Mouse (Mus musculus) neural tube, embryonic 13.5 days (tissue): Measurements from ENCODE around the gene Prkab2. TPM values are rescaled to one million over a fixed set of nuclear protein-coding genes. Genes with fewer than 3 reads are reported as not detected.

Experiments
- ATAC-seq: fragments of 200-750 bp; cut with Nextera tagmentation; 2 replicates; pipeline ENCODE4 v1.8.0; 2017; ENCODE audit warnings: low read depth, mild to moderate bottlenecking, moderate TSS enrichment, moderate library complexity
- H3K27ac ChIP-seq: fragments of 300-500 bp; sonication (generic); replicated peaks from 2 replicates; pipeline ENCODE4 v1.5.1; 2015; ENCODE audit warnings: moderate library complexity, mild to moderate bottlenecking, inconsistent platforms
- H3K27me3 ChIP-seq: fragments of 300-500 bp; sonication (generic); 2 replicates; pipeline ENCODE4 v1.6.1; 2015; ENCODE audit warnings: mild to moderate bottlenecking, inconsistent platforms
- H3K36me3 ChIP-seq: fragments of 300-500 bp; sonication (generic); 2 replicates; pipeline ENCODE4 v1.6.1; 2015; ENCODE audit warnings: mild to moderate bottlenecking, inconsistent platforms
- H3K4me1 ChIP-seq: fragments of 300-500 bp; sonication (generic); replicated peaks from 2 replicates; pipeline ENCODE4 v1.6.1; 2015; ENCODE audit warnings: inconsistent platforms
- H3K4me2 ChIP-seq: fragments of 300-500 bp; sonication (generic); 2 replicates; pipeline ENCODE4 v1.6.1; 2015; ENCODE audit warnings: inconsistent platforms, mild to moderate bottlenecking, moderate library complexity
- H3K4me3 ChIP-seq: fragments of 300-500 bp; sonication (generic); 2 replicates; pipeline ENCODE4 v1.5.1; 2015; ENCODE audit warnings: mild to moderate bottlenecking, inconsistent platforms
- H3K9ac ChIP-seq: fragments of 300-500 bp; sonication (generic); 2 replicates; pipeline ENCODE4 v1.6.1; 2015; ENCODE audit warnings: moderate library complexity, mild to moderate bottlenecking, inconsistent platforms
- H3K9me3 ChIP-seq: fragments of 300-500 bp; sonication (generic); 2 replicates; pipeline ENCODE4 v1.6.1; 2016; ENCODE audit warnings: inconsistent platforms
- WGBS: fragments of 180-500 bp; shearing (Covaris S2); methylation state at CpG from one replicate; pipeline ENCODE4 v1.1.7; 2015; 5-methylcytosine and 5-hydroxymethylcytosine counted together
- polyA plus RNA-seq: library from polyadenylated mRNA; unstranded; fragments of >200 nt; fragmentation: Nextera tagmentation; extraction: Ambion mirVana; gene quantifications from 2 replicates; pipeline ENCODE4 v1.2.1, GENCODE M21; 2015

Prkab2 gene
- polyA plus RNA-seq, 1 experiment from 2014 or later: 11.6 TPM

DNA sequence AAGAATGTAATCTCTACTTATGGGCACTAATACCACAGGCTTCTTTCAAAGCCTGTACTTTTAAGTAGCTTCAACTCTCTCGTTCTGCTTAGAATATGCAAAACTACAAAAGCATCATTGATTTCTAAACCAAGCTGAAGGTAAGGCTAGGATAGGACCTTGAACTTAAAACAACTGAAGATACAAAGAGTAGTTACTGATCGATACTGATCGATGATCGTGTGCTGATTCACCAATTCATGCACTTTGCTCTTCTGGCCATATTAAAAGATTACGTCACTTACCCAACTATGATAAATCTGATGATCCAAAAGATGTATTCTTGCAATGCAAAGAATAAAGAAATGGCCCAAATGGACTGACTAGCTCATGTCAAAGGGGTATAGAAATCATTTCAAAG lies 4.2 kb upstream of the Prkab2 start:
- 94% methylated on average over 5 of the region's 5 CpGs for WGBS
- Histone ChIP-seq H3K27ac (no peak overlapping the region), H3K4me2 (no peak overlapping the region), H3K9ac (no peak overlapping the region), H3K4me3 (no peak overlapping the region), H3K4me1 (peaks cover 6% of the 10 kb centered on the region; the same call in 1 of the 2 replicates), H3K9me3 (no peaks in the 10 kb centered on the region), H3K36me3 (no peaks in the 10 kb centered on the region), H3K27me3 (no peaks in the 10 kb centered on the region)
- ATAC-seq: no peak

DNA sequence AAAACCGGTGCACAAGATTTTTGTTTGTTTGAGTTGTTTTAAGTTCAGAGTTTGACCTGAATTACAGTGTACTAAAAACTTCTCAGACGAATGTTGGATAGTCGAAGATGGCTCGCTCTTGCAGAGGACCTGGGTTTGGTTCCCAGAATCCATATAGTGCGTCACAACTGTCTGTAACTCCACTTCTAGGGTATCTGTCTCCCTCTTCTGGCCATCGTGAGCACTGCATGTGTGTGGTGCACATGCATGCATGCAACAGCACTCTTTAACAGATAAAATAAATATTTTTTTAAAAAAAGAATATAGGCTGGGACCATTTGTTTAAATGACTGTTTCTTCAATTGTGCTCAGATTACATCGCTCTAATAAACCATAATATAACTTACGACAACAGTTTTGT lies 3.1 kb upstream of the Prkab2 start:
- Histone ChIP-seq H3K4me2 (no peak overlapping the region), H3K36me3 (no peaks in the 10 kb centered on the region), H3K4me3 (no peak overlapping the region), H3K4me1 (peaks cover 18% of the 10 kb centered on the region), H3K9ac (no peak overlapping the region), H3K27ac (no peak overlapping the region), H3K27me3 (no peaks in the 10 kb centered on the region), H3K9me3 (no peaks in the 10 kb centered on the region)
- no peak for ATAC-seq
- 82% methylated on average over 8 of the region's 8 CpGs for WGBS

DNA sequence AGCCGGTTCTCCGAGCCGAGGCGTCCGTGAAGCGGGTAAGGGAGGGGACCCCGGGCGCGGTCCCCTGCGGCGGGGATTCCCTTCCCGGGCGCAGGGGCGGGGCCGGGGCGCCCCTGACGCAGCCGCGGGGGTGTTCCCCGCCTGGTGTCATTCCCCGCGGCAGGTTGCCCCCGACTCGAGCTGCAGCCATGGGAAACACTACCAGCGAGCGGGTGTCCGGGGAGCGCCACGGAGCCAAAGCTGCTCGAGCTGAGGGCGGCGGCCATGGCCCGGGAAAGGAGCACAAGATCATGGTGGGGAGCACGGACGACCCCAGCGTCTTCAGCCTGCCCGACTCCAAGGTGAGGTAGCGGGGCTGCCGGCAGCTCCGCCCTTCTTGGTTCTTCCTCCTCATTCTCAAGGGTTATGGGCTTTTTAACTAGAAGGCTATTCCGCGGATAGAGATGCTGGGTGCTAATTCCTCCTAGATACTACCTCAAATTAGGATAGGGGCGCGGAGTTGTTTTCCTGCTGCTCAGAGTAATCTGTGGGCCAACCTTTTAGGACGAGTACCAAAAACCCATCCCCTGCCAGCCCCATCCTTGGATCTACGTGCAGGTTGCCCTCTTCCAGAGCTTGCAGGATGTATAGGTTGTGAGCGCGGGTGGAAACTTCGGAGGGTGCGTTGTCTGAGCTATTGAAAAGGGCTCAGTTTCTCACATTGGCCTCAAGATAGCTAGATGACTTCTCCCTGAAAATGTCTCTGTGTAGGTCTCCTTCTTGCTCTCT lies 617 bp downstream of the Prkab2 start:
- no peaks in the 10 kb centered on the region for H3K9me3 ChIP-seq
- peak overlapping the region; percentile 77 for H3K27ac ChIP-seq
- peak; percentile 78 for ATAC-seq
- 1% methylated on average over 50 of the region's 50 CpGs for WGBS
- peak overlapping the region; percentile 76 for H3K9ac ChIP-seq
- H3K4me2 ChIP-seq: peak overlapping the region; percentile 85
- H3K36me3 ChIP-seq: peaks cover 4% of the 10 kb centered on the region; the same call in 1 of the 2 replicates
- peaks cover 19% of the 10 kb centered on the region for H3K4me1 ChIP-seq
- H3K27me3 ChIP-seq: no peaks in the 10 kb centered on the region
- peak overlapping the region; percentile 81 for H3K4me3 ChIP-seq

DNA sequence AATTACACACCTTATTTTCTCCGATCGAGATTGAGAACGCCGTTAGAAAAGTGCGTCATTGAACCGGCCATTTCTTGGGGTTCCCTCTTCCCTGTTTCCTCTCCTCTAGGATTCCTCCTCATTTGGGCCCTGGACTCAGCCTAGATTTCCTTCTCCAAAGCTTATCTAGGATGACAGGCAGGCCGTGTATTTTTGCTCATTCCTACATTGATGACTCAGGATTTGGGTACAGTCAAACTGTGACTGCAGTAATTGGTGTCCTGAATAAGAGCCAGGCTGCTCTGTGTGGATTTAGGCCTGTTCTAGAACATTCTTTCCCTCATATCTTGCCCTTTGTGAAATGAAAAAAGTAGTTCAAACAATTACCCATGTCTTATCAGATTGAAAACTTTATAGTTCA lies 1.8 kb downstream of the Prkab2 start:
- WGBS: 47% methylated on average over 7 of the region's 7 CpGs
- Histone ChIP-seq H3K4me2 (peak overlapping the region; percentile 85), H3K9me3 (no peaks in the 10 kb centered on the region), H3K4me1 (peaks cover 19% of the 10 kb centered on the region), H3K4me3 (peak overlapping the region; percentile 81; the same call in 1 of the 2 replicates), H3K9ac (peak overlapping the region; percentile 76; the same call in 1 of the 2 replicates), H3K36me3 (peaks cover 15% of the 10 kb centered on the region), H3K27me3 (no peaks in the 10 kb centered on the region), H3K27ac (no peak overlapping the region)
- ATAC-seq: no peak

DNA sequence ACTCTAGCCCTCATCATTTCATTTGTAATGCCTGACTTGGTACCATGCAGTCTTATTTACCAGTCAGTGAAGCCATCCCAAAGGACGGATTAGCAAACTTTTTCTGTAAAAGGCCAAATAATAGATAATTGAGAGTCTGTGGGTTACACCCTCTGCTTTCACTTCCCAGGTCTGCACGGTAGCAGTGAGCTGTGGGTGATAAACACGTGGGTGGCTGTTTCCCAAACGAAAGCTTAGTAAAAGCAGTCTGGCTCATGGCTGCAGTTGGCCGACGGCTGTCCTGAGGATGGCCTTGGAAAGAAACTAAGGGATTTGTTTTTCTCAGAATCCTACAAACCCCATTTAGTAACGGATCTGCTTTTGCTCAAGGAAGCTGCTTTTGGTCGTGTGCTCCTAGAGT lies 3.2 kb downstream of the Prkab2 start:
- H3K36me3 ChIP-seq: peaks cover 28% of the 10 kb centered on the region
- H3K4me1 ChIP-seq: peaks cover 19% of the 10 kb centered on the region
- no peak overlapping the region for H3K27ac ChIP-seq
- WGBS: 78% methylated on average over 8 of the region's 8 CpGs
- H3K27me3 ChIP-seq: no peaks in the 10 kb centered on the region
- no peak for ATAC-seq
- no peak overlapping the region; the same call in 1 of the 2 replicates for H3K9ac ChIP-seq
- no peaks in the 10 kb centered on the region for H3K9me3 ChIP-seq
- no peak overlapping the region for H3K4me3 ChIP-seq
- no peak overlapping the region for H3K4me2 ChIP-seq

DNA sequence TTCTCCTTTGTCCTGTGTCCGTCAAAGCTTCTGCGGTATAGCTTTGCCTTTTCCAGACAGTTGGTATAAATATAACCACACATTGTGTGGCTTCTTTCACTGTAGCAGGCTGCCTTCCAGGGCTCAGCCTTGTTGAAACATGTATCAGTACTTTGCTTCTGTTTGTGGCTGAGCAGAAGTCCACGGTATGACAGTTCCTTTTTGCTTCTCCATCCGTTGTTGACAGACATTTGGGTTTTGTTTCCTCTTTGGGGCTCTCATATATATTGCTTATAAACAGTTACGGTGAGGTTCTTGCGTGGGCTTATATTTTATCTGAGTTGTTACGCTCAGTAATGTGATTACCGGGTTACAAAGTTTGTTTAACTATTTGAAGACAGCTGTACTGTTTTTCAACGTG lies 7.5 kb downstream of the Prkab2 start:
- Histone ChIP-seq H3K9me3 (no peaks in the 10 kb centered on the region), H3K4me3 (no peak overlapping the region), H3K36me3 (peaks cover 62% of the 10 kb centered on the region), H3K27ac (no peak overlapping the region), H3K4me2 (no peak overlapping the region), H3K9ac (no peak overlapping the region), H3K27me3 (no peaks in the 10 kb centered on the region), H3K4me1 (no peaks in the 10 kb centered on the region)
- no peak for ATAC-seq
- 91% methylated on average over 9 of the region's 9 CpGs for WGBS

DNA sequence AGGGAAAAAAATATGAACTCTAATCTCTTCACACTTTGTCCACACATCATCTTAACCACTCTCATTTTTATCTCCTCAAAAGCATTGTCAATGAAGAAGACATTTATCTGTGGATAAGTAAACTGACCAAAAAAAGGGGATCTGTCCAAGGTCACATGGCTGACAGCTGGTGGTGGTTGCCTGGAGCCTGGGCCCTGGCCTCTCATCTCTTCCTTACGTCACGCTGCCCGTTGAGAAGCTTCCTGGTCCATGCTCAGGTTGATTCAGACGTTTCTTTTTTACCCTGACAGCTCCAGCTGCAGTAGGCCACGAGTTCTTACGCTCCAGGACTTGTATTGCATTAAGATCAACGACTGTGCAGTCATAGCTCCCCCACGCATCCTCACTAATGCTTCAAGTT lies 8.2 kb downstream of the Prkab2 start:
- H3K4me3 ChIP-seq: no peak overlapping the region
- H3K9me3 ChIP-seq: no peaks in the 10 kb centered on the region
- ATAC-seq: no peak
- H3K4me2 ChIP-seq: no peak overlapping the region
- H3K36me3 ChIP-seq: peaks cover 67% of the 10 kb centered on the region
- H3K4me1 ChIP-seq: no peaks in the 10 kb centered on the region
- H3K27ac ChIP-seq: no peak overlapping the region
- no peaks in the 10 kb centered on the region for H3K27me3 ChIP-seq
- 87% methylated on average over 8 of the region's 8 CpGs for WGBS
- H3K9ac ChIP-seq: no peak overlapping the region

DNA sequence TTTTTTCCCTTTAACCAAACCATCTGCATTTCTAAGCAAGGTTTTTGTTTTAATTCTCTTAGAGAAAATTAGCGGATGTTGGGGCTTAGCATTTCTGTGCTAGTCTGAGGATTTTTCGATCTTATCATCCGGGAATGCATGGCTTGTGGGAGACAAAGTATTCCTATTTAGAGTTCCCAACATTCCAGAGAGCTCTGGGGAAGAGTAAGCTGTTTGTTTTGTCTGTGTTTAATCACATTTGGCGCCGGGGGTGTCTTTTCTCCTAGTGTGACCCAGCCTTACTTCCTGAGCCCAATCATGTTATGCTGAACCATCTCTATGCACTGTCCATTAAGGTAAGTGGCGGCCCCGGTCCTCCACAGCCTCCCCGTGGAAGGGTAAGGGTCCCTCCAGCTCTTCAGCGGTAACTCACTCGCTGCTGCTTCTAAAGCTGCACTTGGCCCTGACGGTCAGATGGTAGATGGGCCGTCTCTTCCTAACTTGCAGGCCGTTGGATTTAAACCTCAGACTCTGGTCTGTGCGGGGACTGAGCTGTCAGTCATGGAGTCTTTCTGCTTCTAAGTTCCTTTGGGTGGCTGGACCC lies 9.2 kb downstream of the Prkab2 start:
- ATAC-seq: no peak
- WGBS: 91% methylated on average over 14 of the region's 14 CpGs
- peaks cover 75% of the 10 kb centered on the region for H3K36me3 ChIP-seq

DNA sequence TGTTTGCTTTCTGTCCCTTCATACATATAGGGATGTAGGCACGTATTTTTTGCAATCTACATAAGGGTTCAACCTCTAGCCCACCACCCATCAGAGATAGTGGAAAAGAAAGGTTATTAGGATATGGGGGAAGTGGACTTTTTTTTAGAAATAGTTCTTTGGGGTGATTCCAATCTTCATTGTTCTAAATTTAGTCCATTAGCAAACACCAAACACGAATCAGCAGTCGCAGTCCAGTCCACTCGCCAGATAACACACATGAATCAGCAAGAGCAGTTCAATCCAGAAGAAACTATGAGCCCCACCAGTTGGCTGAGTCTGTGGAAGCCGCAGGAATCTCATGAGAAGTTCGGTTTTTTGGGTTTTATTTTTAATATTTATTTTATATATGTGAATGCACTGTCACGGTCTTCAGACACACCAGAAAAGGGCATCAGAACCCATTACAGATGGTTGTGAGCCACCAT lies 16.7 kb downstream of the Prkab2 start, which contains the start of gene Gm17651:
Gene Gm17651, minus strand, starts transcription at position 51 of the 467 bp plus-strand sequence.
- no peak within 1 kb of the TSS for H3K4me3 ChIP-seq
- H3K27me3 ChIP-seq: no peaks in the 10 kb centered on the region
- H3K27ac ChIP-seq: no peak within 1 kb of the TSS
- H3K4me2 ChIP-seq: no peak within 1 kb of the TSS
- no peak for ATAC-seq
- H3K9me3 ChIP-seq: no peaks in the 10 kb centered on the region
- WGBS: 91% methylated on average over 7 of the region's 7 CpGs
- no peak within 1 kb of the TSS for H3K9ac ChIP-seq
- H3K4me1 ChIP-seq: no peaks in the 10 kb centered on the region
- H3K36me3 ChIP-seq: peaks cover 20% of the 10 kb centered on the region

More for the DNA sequence above, 9.2 kb downstream of the Prkab2 start:
- Histone ChIP-seq H3K9ac (no peak overlapping the region), H3K4me2 (no peak overlapping the region), H3K27me3 (no peaks in the 10 kb centered on the region), H3K4me3 (no peak overlapping the region), H3K4me1 (no peaks in the 10 kb centered on the region), H3K27ac (no peak overlapping the region), H3K9me3 (no peaks in the 10 kb centered on the region)

DNA sequence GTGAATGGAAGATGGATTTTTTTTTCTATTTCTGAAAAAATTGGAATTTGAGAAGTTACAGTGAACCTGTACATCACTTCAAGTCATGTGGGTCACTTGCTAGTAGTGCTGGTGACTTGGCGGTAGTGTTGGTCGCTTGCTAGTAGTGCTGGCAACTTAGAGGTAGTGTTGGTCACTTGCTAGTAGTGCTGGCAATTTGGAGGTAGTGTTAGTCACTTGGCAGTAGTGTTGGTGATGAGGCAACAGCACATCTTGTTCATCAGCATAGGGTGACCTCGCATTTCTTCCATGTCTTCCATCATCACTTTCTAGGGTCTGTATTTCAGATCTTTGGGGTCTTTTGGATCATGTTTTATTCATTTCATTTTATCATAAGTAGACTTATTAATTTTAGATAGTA lies 18.1 kb downstream of the Prkab2 start:
- no peaks in the 10 kb centered on the region for H3K9me3 ChIP-seq
- H3K4me1 ChIP-seq: peaks cover 6% of the 10 kb centered on the region
- no peak overlapping the region for H3K27ac ChIP-seq
- 97% methylated on average over 3 of the region's 3 CpGs for WGBS
- H3K4me2 ChIP-seq: no peak overlapping the region
- no peak for ATAC-seq
- H3K4me3 ChIP-seq: no peak overlapping the region
- no peaks in the 10 kb centered on the region for H3K27me3 ChIP-seq
- no peak overlapping the region for H3K9ac ChIP-seq
- peaks cover 8% of the 10 kb centered on the region for H3K36me3 ChIP-seq

DNA sequence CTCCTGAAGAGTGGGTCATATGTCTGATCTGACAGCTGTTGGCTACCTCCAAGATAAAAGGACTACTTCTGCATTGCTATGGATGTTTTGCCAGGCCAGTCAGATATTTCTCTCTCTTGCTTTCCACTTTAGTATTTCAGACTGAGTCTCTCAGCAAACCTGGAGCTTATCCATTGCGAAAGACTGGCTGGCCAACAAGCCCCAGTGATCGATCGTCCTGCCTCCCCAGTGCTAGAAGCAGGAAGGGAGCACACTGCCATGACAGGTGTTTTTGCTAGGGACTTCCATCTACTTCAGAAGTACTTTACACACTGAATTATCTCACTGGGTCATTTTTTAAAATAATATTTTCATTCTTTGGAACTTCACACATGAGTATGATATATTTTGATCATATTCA lies 20.4 kb downstream of the Prkab2 start:
- no peak overlapping the region for H3K9ac ChIP-seq
- H3K9me3 ChIP-seq: no peaks in the 10 kb centered on the region
- no peak overlapping the region for H3K27ac ChIP-seq
- peaks cover 13% of the 10 kb centered on the region for H3K27me3 ChIP-seq
- no peak overlapping the region for H3K4me2 ChIP-seq
- peaks cover 22% of the 10 kb centered on the region for H3K4me1 ChIP-seq
- no peaks in the 10 kb centered on the region for H3K36me3 ChIP-seq
- ATAC-seq: no peak
- 95% methylated on average over 3 of the region's 3 CpGs for WGBS
- H3K4me3 ChIP-seq: no peak overlapping the region

DNA sequence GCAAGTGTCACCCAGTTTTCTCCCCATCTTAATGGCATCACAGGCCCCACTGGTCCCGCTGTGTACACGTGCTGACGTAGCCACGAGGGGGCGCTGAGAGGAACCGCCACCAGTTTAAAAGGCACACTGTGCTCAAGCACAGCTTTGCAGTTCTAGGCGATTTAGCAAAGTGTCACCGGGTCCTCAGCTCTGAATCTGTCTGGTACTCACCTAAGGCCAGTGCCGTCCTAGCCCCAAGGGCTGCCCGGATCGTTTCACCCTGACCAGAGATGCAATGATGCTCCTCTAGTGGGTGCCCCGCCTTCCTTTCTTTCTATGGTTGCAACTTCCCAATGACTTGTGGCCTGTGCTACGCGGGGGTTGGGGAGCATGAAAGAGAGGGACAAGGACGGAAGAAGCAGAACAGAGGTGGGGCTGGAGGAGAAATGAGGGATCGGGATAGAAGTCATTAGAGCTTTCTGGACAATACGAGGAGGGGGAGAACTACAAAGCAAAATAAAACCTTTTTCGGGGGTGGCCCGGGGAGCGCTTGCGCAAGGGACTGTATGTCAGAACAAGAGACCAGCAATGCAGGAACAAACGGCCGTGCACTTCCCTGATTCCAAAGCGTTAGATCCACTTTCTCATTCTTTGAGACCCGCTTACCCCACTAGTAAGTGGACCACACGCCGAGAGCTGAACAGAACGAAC lies 22.8 kb downstream of the Prkab2 start:
- Histone ChIP-seq H3K9me3 (no peaks in the 10 kb centered on the region), H3K27me3 (peaks cover 26% of the 10 kb centered on the region), H3K4me2 (peak overlapping the region; percentile 71), H3K4me3 (peak overlapping the region; percentile 39), H3K4me1 (peaks cover 27% of the 10 kb centered on the region), H3K36me3 (no peaks in the 10 kb centered on the region), H3K9ac (peak overlapping the region; percentile 66), H3K27ac (no peak overlapping the region)
- ATAC-seq: peak; percentile 73
- under 1% methylated on average over 28 of the region's 28 CpGs for WGBS
